ENCODE assay signal across 31 mouse cellular contexts in the genomic region with DNA sequence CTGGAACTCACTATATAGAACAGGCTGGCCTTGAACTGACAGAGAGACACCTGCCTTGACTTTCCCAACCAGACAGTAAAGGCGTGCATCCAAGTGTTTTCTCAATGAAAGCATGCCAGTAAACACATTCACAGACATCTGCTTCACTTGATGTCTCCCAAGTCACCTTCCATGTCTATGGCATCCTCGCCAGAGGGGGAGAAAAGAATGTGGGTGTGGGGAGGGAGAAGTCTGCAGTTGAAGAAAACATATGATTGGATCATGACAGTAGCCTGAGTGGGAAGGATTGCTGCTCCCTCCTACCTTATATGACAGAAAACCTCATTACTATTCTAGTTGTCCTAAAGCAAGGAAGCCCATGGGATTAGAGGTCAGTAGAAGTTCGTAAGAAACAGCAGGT.
"Had no signal": no experiment of that assay in that cellular context is flagged by ENCODE, and none has a peak within 500 bp of the region (broad histone marks: within the 10 kb centered on the region; RNA-seq: fewer than 3 reads in every experiment).

No protein-coding gene starts in this region.

- H3K27me3 ChIP-seq: limb, embryonic 12.5 days; limb, embryonic 13.5 days; limb, embryonic 15.5 days; liver, embryonic 12.5 days; liver, embryonic 13.5 days; liver, embryonic 15.5 days; lung, embryonic 15.5 days; midbrain, embryonic 12.5 days; midbrain, embryonic 13.5 days; neural tube, embryonic 12.5 days; neural tube, embryonic 13.5 days had no signal

- H3K9ac ChIP-seq: limb, embryonic 12.5 days; limb, embryonic 13.5 days; limb, embryonic 15.5 days; liver, embryonic 12.5 days; liver, embryonic 13.5 days; liver, embryonic 14.5 days; liver, embryonic 15.5 days; liver, postnatal 0 days; lung, embryonic 14.5 days; lung, embryonic 15.5 days; midbrain, embryonic 12.5 days; midbrain, embryonic 13.5 days; neural tube, embryonic 12.5 days; neural tube, embryonic 13.5 days had no signal

- H3K27ac ChIP-seq: limb, embryonic 10.5 days; limb, embryonic 12.5 days; limb, embryonic 13.5 days; limb, embryonic 15.5 days; liver, embryonic 12.5 days; liver, embryonic 13.5 days; liver, embryonic 14.5 days; liver, embryonic 15.5 days; lung, embryonic 15.5 days; macrophage; midbrain, embryonic 10.5 days; midbrain, embryonic 12.5 days; midbrain, embryonic 13.5 days; neural tube, embryonic 12.5 days; neural tube, embryonic 13.5 days had no signal

- H3K9me3 ChIP-seq: limb, embryonic 10.5 days; limb, embryonic 12.5 days; limb, embryonic 13.5 days; limb, embryonic 15.5 days; liver, embryonic 12.5 days; liver, embryonic 13.5 days; liver, embryonic 15.5 days; lung, embryonic 15.5 days; megakaryocyte, embryonic 14.5 days; midbrain, embryonic 10.5 days; midbrain, embryonic 12.5 days; midbrain, embryonic 13.5 days; neural tube, embryonic 12.5 days; neural tube, embryonic 13.5 days had no signal

- H3K4me3 ChIP-seq: limb, embryonic 10.5 days; limb, embryonic 12.5 days; limb, embryonic 13.5 days; limb, embryonic 15.5 days; liver, embryonic 12.5 days; liver, embryonic 13.5 days; liver, embryonic 15.5 days; lung, embryonic 15.5 days; megakaryocyte, embryonic 14.5 days; midbrain, embryonic 10.5 days; midbrain, embryonic 12.5 days; midbrain, embryonic 13.5 days; myocyte; neural tube, embryonic 12.5 days; neural tube, embryonic 13.5 days had no signal

- DNase-seq: left cerebral cortex, postnatal 4 days; liver; liver, embryonic 13.5 days; liver, postnatal 0 days; lung, adult 18-20 months; lung, adult 2 months; lung, embryonic 14.5 days; lung, postnatal 10 days; lung, postnatal 14 days; lung, postnatal 36 days; lung, postnatal 4 days; midbrain, embryonic 14.5 days had no signal

- H3K36me3 ChIP-seq: limb, embryonic 10.5 days; limb, embryonic 12.5 days; limb, embryonic 13.5 days; limb, embryonic 15.5 days; liver, embryonic 12.5 days; liver, embryonic 13.5 days; liver, embryonic 15.5 days; lung, embryonic 15.5 days; midbrain, embryonic 10.5 days; midbrain, embryonic 12.5 days; midbrain, embryonic 13.5 days; neural tube, embryonic 12.5 days; neural tube, embryonic 13.5 days had no signal

- H3K4me1 ChIP-seq: megakaryocyte, embryonic 14.5 days had no signal

- ATAC-seq: liver, embryonic 12.5 days; liver, postnatal 0 days; lung, postnatal 0 days; midbrain, embryonic 13.5 days; midbrain, embryonic 16.5 days had no signal

- H3K4me2 ChIP-seq: limb, embryonic 12.5 days; limb, embryonic 13.5 days; limb, embryonic 15.5 days; liver, embryonic 11.5 days; liver, embryonic 12.5 days; liver, embryonic 13.5 days; liver, embryonic 15.5 days; lung, embryonic 14.5 days; lung, embryonic 15.5 days; midbrain, embryonic 12.5 days; midbrain, embryonic 13.5 days; neural tube, embryonic 12.5 days; neural tube, embryonic 13.5 days had no signal
